Mouse (Mus musculus) bone marrow macrophage, adult 2 months (primary cell): ENCODE measurements around the gene Cadps2.

Experiments used
- CTCF ChIP-seq: IDR thresholded peaks from 2 replicates; pipeline ENCODE4 v1.5.1; 2012; ENCODE audit warnings: low read depth, mild to moderate bottlenecking, low read length, moderate library complexity
- POLR2A ChIP-seq: IDR thresholded peaks from 2 replicates; pipeline ENCODE4 v1.6.1; 2012; ENCODE audit warnings: mild to moderate bottlenecking, low read depth, low read length, borderline replicate concordance

DNA sequence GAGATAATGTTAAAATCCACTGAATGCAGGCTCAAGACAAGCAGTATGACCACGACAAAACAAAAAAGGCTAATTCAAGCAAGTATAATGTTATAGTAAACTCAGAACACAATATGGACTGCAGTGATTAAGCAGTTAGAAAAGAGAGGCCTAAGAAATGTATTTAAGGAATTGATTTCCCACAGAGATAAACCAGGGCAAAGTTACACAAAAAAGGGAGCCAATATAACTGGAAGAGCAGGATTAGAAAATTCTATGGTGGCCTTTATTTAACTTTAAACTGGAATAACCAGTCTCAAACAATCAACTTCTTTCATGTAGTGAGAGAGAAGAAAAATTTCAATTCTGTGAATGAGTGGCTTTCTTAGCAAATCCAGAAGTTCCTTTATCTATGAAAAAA is 289.3 kb downstream of the Cadps2 start:
- TF ChIP-seq CTCF (no peak), POLR2A (no peak)
